Mouse (Mus musculus): ENCODE results near the gene Traf4. TPM values are rescaled to one million over a fixed set of nuclear protein-coding genes. Genes with fewer than 3 reads are reported as not detected.

The Traf4 gene
- polyA plus RNA-seq, 2 experiments from 2014 or later = 3.3 to 6.7 TPM

DNA sequence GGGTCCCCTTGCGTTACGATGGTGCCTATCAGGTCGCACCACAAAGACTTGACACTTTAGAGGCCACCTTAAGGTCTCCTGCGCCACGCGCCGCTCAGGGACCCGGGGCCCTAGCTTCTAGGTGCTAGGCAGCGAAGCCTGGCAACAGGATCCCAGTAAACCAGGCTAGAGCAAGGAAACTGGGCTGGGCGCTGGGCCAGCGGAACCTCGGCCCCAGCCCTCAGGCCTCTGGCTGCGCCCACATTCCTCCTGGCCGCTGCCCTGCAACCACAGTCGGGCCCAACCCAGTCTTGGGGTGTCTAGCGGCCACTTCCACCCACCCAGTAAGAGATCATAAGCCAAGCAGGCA is 346 bp upstream of the Traf4 start:
- peak; percentile 13 for ATAC-seq

DNA sequence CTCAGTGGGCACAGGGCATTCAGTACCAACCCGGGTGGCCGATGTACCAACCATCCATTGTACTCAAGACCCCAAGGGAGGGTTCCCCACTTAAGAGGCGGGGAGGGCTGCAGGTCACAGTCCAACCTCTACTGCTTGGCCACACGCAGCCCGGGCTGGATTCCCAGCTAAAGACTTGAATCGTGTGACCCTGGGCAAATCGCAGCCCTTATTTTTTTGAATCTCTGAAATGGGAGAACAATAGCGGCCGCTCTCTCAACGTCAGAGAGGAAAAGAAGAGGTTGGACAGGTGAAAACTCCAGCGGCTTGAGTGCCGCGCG is 825 bp downstream of the Traf4 start:
- ATAC-seq = no peak

DNA sequence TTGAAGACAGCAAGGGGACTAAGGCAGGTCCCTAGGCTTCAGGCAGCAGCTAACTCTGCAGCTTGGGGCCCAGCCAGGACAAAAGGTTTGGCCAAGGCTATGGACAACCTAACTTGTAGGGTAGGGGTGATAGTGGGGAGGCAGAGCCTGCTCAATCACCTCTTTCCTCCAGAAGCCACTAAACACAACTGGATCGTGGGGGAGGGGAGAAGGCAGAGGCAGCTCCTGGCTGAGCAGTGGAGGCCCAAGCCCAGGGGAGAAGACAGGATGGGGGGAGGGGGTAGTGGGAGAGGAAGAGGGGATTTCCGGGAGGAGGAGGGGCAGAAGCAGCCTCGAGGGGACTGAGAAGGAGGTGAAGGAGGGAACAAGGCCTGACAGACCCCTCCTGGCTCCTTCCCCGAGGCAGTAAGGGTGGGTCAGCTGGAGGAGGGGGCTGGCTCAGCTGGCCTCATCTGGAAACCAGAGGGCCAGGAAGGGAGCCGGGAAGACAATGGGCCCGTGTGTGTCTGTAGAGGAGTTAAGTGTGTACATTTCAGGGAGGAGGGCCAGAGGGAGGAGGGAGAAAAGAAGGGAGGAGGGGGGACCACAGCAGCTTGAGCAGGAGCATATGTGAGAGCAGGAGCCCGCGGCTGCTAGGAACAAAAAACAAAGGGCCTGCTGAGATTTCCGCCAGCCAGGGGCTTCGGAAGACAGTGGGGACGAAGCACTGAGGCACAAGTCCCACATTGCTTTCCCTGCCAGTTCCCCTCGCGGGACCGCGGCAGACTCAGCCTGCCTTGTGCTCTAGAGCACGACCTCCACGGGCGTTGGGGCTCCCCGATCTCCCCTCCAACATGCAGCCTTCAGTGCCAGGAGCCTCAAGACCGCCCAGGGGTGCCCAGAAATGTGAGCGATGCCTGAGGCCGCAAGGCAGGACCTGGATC is 1.4 kb downstream of the Traf4 start:
- no peak for ATAC-seq

DNA sequence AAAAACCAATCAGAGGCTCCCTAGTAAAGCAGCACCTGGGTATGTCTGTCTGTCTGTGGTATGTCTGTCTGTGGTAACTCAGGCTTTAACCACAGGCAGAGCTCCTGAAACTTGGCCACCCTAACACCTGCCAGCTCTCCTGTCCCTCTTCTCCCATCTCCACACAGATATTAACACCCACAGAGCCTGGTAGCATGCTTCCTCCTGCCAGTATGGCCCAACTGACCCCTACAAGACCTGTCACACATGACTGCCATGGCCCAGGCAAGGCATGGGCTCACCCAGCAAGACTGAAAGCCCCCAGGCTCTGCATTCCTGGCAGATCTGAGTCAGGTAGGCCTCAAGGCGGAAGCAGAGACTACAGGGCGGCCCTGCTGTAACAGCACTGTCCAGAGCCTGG is 2.3 kb downstream of the Traf4 start:
- no peak for ATAC-seq

DNA sequence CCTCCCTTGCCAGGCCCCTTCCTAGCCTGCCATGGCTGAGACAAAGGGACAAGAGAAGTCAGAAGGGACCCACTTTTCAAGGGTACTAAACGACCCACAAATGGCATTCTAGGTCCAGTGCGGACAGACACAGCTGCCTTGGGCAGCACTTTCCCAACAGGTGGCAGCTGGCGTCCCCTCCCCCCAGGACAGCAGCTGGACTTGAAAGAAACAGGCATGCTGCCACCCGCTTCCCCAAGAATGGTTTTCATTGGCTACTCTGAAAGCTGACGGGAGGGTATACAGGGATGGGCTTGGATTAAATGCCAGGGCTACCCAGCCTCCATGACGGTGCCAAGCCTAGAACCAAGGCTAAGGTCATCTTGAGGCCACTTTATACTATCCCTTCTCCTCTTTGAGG is 2.9 kb downstream of the Traf4 start:
- no peak for ATAC-seq

DNA sequence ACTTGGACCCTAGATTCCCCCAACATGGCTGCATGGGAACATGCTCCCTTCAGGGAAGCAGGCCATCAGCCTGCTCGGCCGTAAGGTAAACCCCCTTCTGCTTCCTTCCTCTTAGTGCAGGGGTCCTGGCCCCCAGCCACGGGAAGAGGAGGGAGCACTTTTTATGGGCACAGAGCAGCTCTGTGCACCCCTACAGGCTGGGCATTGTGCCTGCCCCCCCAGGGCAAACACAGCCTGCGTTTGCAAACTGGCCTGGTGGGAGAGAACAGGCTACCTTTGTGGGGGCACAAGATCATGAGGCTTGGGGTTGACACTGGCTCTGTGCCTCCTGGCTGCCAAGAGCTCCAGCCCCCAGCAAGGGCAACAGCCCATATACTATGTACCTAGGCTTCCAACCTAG is 3.4 kb downstream of the Traf4 start:
- ATAC-seq = no peak

DNA sequence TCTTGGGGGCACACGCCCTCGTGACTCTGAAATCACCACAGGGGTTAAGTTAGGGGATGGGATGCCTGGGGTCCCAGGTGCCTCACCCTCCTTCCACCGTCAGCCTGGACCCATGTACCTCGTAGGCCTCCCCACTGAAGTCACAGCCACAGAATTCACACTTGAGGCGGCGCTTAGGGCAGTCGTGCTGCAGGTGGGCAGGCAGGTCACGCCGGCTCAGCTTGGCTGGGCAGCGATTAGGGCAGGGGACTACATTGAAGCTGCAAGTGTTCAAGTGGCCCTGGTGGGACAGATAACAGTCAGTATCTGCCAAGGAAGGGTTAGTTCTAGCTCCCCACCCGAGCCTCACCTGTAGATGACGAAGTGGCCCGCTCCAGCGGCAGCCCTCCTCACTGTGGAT is 4.2 kb downstream of the Traf4 start:
- ATAC-seq = no peak

DNA sequence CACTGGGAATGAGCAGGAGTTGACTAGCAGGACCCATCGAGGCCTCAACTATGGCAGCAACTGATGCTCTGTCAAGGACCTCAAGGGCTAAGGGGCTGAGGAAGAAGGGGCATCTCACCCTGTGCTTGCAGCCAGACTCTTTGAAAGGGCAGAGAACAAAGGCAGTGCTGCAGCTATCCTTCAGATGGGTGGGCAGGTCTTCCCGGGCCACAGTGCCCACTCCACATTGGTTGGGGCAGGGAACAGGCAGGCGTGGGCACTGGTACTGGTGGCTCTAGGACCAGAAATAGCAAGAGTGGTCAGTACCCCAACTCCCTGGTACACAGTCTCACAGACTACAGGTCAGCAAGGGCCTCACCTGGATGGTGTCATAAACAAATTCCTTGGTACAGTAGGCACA is 4.7 kb downstream of the Traf4 start:
- no peak for ATAC-seq

DNA sequence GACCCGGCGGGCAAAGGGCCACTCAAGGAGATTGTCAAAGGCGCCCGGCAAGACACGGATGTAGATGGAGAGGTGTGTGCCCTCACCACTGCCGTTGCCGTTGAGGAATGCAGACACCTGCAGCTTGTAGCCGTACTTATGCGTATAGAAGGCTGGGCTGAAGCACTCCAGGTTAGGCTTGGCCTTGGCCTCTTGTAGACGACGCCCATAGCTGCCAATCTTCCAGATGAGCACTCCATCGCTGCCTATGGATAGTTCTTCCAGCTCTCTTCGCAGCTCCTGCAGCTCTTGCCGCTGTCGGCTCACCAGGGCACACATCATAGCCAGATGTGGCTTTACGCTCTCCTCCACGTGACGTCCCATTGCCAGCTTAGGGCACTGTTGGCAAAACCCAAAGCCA is 5.2 kb downstream of the Traf4 start:
- no peak for ATAC-seq

DNA sequence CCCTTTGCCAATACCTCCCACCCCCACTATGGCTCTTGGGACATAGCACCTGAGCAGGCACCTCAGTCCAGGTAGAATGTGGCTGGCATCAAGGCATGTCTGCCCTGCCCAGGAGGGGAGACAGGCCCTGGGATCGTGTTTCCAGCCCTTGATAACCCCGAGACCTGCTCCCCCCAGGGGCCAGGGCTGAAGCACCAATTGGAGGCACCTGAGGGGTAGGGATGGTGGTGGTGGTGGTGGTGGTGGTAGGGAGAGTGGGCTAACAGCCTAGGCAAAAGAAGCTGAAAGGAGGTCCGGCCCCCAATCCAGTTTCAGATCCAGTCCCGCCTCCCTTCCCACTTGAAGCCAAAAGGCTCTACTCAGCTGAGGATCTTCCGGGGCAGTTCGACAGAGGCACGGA is 5.8 kb downstream of the Traf4 start:
- ATAC-seq = no peak

DNA sequence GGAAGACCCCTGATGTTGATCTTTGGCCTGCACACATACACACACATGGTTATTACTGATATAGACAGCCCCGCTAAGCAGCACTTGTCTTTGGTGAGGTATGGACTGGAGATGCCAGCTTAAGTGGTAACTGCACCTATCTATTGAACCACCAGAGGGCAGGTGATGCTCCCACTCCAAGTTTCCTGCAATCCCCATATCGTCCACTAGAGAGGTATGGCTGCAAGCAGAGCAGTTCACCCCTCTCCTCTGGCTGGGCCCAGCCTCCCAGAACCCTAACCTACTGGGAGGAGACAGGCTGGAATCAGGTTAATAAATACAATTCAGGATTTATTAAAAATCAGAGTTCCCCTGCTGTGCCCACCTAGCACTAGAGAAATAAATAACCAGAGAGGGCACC is 6.3 kb downstream of the Traf4 start:
- ATAC-seq = peak; percentile 96

DNA sequence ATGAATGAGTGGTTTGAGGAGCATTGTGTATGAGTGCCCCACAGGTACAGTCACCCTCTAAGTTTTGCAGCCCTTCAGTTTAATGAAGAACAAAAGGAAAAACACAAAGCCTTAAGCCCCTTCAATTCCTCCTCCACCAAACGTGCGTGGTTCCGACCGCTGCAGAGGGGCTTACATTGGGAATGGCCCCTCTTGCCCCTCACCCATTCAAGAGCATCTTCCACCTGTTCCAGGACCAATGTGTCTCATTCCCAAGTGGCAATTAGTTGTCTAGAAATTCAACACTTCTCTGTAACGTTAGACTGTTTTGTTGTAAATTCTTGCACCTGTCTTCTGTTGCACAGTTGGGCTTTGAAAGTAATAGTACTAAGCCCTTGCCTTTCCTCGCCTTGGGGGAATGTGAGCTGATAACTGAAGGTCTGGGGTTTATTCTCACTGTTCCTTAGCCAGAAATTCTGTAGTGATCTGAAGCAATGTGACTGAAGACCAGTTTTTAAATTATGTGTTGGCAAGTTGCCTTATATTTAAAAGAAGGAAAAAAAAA is 9.2 kb downstream of the Traf4 start:
- no peak for ATAC-seq

DNA sequence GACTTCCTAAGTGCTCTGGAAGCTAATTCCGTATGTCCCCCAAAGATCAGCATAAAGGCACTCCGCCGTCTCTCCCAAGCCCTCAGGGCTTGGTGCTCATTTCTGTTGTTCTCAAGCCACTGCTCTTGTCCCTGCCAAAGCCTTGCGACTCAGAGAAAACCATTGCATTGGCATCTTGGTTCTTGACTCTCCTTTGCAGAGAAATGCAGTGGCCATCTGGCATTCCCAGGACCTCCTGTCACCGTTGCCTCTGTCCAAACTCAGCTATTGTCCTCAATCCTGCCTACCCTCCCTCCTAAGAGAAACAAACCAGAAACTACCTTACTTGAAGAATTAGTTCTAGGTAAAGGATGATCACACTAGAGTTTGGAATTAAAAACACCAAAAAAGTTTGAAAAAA is 9.7 kb downstream of the Traf4 start:
- ATAC-seq = no peak

DNA sequence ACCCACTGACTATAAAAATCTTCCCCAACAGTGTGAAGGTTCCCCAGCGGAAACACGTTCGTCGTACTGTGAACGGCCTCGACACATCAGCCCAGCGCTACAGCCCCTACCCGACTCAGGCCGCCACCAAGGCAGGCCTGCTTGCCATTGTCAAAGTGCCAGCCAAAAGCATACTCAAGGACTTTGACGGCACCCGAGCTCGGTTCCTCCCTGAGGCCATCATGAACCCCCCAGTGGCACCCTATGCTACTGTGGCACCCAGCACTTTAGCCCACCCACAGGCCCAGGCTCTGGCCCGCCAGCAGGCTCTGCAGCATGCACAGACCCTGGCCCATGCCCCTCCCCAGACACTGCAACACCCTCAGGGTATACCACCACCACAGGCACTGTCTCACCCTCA is 11.6 kb downstream of the Traf4 start:
- ATAC-seq = no peak

DNA sequence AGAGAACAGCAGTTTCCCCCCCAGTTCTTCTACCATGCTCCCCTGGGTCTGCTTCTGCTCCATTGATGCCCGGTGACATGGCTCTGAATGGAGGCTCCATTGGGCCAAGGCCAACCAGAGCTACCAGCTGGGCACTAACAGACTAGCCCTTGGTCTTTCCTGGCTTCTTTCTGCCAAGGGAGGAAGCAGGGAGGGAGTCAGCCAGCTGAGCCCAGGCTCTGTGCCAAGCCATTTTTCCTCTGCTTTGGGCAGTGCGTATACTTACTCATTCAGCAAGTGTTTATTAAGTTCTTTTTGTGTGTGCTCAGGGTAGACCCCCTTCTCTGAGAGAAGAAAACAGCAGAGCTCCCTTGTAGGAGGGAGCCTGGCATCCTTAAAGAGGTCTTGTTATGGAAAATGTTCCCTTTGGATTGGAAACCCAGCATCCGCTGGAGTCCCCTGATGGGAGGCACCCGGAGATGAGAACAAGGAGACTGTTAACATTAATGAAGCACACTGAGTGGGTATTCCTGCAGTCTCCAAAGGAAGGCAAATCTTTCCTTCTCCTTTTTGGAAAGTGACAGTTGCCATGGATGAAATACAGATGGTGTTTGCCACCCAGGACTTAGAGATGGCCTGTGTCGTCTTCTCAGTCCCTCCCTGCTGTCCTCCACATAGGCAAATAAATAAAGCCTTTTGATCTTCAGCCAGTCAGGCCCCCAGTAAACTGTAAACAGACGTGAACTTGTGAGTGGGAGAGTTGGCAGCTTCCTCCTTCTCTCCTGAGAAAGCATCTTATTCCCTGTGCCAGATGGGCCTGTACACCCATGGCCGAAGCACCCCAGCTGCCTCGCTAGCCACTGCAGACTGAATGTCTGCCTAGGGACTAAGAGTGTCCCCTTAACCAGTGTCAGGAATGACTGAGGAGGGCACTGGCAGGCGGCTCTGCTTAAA is 12.8 kb downstream of the Traf4 start:
- no peak for ATAC-seq

DNA sequence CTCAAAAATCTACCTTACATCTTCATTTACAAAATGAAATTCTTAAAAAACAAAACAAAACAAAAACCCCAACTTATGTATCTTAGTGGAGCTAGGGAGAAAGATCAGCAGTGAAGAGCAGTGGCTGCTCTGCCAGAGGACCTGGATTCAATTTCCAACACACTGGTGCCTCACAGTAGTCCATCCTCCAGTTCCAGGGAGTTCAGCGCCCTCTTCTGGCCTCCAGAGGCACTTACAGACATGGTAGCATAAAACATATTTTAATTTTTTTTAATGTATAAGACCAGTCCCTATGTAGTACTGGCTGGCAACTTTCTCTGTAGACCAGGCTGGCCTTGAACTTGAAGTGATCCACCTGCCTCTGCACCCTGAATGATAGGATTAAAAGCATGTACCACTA is 14.2 kb downstream of the Traf4 start:
- ATAC-seq = no peak

DNA sequence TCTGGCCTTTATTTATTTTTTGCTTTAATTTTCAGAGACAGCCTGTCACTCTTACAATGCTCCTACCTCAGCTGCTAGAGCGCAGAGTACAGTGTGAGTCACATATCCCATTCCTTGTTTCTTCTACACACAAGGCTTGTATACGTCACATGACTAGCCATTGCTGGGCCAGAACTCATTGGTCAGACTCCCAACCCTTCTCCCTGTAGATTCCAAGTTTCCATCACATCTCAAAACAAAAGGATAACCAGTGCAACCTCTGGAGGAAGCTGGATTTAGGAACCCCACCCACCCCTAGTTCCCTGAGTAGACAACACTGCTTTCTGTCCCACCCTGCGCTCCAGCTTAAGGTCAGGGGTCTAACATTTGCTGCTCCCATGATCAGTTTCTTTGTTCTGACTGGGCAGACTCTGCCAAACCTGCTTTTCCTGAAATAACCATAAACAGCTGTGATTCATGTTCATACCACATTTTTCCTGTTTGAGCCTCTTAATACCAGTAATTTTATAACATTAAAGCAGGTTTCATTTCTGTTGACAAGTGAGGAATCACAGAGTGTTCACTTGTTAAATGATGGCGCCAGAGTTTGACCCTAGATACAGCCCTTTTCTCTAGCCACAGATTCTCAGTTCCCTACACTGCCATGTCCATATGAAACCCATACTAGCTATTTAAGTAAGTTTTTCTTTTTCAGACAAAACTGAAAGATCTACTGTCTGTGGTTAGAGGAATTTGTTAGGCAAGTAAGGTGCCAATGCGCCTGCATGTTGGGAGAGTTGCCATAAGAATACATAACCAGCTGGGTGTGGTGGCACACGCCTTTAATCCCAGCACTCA is 18.5 kb downstream of the Traf4 start:
- ATAC-seq = no peak

DNA sequence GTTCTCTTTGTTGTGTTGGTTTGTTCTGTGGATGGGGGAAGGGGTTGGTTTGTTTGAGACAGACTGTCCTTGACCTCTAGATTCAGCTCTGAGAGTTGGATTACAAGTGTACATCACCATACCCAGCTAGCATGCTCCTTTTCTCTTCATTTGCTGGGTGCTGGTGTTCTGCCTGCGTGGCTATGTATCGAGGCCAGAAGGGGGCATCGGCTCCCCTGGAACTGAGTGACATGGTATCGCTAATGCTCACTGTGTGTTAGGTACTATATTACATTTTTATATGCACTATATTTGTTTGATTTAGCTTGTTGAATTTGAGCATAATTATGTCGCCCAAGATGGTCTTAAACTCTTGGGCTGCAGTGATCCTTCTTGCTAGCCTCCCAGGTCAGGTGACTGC is 19.2 kb downstream of the Traf4 start:
- no peak for ATAC-seq

DNA sequence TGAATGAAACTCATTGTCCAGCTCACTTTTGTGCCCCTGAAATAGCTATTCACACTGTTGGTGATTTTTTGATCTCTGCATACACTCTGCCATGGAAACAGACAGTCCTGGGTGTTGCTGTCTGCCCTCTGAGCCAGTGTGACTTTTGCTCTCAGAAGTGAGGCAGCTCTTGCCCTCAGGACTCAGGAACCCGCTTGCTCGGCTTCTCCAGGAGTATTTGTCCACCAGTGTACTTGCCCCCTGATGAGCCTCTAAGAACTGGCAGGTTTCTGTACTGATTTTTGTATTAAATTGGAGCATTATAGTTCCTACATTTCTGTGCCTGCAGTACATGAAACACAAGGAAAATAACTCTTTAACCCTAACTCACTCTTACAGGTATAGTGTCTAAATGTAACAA is 21.9 kb downstream of the Traf4 start:
- no peak for ATAC-seq

DNA sequence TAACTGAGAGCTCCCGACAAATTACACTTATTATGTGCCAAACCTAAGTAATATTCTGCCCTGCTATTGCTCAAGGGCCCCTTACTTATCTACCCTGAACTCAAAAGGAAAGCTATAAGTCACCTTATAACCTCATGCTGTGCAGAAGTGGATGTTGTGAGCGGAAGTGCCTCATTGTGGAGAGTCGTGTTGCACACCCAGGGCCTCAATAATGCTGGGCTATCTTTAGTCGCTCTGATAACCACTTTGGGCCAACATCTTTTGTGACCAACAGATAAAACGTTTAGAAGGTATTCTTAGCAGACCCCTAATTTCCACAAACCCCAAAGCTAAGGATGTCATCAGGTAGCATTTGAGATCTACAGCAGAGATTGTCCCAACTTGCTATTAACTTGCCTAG is 24.7 kb downstream of the Traf4 start:
- ATAC-seq = no peak

DNA sequence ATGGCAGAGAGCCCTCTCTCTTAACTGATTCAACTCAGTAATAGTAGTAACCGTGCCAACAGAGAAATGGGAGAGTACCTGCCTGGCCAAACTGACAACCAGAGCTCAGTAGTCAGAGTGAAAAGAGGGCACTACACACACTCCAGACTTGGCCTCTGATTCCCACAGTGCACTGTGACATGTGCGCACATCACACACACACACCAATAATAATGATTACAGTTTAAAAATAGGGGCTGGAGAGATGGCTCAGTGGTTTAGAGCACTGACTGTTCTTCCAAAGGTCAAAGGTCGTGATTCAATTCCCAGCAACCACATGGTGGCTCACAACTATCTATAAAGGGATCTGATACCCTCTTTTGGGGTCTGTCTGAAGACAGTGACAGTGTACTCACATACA is 27.4 kb downstream of the Traf4 start:
- no peak for ATAC-seq

DNA sequence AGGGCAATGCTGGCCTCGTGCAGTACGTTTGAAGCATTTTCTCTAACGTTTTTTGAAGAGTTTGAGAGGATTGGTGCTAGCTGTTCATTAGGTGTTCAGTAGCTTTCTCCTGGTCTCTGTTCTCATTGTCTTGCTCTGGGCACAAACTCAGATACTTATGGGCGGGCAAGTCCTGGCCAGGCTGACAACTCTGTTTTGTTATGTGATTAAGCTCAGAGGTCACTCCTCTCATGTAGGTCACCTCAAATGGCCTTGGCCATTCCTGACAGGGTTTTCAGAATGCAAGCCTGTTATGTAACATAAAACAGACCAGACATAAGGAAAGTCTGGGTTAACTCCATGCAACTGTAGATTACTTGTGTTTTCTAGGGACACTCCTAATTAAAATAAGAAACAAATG is 27.8 kb downstream of the Traf4 start:
- no peak for ATAC-seq

DNA sequence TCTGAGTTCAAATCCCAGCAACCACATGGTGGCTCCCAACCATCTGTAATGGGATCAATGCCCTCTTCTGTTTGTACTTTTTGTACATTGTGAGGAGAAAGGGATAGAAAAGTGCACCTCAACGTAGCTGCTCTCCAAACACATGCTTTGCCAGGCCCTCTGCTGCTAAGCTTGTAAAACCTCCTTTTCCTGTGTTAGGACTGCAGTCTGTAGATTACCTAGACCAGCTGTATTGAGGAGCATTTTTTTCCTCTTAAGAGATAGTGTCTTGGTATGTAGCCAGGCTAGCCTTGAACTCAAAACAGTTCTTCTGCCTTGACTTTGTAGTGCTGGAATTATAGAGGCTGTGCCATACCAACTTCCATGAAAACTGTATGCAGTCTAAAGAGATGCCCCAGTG is 29.3 kb downstream of the Traf4 start:
- no peak for ATAC-seq

All from CD4-positive, CD25-positive, alpha-beta regulatory T cell, adult 4 months (primary cell).